Mouse (Mus musculus) gastrocnemius, postnatal 25 days (tissue): Measurements from ENCODE around the gene Pidd1. TPM values are rescaled to one million over a fixed set of nuclear protein-coding genes. Genes with fewer than 3 reads are reported as not detected.

ENCODE experiments used
- DNase-seq: peaks from one replicate; pipeline ENCODE4 v3.0.0; 2022
- total RNA-seq, 2 experiments: library from RNA; stranded (reverse); gene quantifications; 1 replicate in 1 of 2; 2 replicates in 1 of 2; pipeline ENCODE4 v1.2.3; 2021

Pidd1 gene
- total RNA-seq, 2 experiments from 2014 or later: 0.18 to 0.75 TPM

- no peak for DNase-seq
Observed at GRCm38 (mm10) chr7:141472763-141473162, 28.9 kb upstream of the Pidd1 start.

- no peak for DNase-seq
Observed at GRCm38 (mm10) chr7:141472226-141472625, 28.4 kb upstream of the Pidd1 start.

GRCm38 (mm10) chr7:141471236-141471635 lies 27.4 kb upstream of the Pidd1 start:
- no peak for DNase-seq

GRCm38 (mm10) chr7:141470637-141470944 lies 26.8 kb upstream of the Pidd1 start:
- DNase-seq: no peak

GRCm38 (mm10) chr7:141469901-141470636 lies 26.2 kb upstream of the Pidd1 start:
- no peak for DNase-seq

GRCm38 (mm10) chr7:141469352-141469751 lies 25.5 kb upstream of the Pidd1 start:
- DNase-seq: no peak

- no peak for DNase-seq
Observed at GRCm38 (mm10) chr7:141468522-141469211, 24.8 kb upstream of the Pidd1 start.

- DNase-seq: no peak
Observed at GRCm38 (mm10) chr7:141468164-141468521, 24.3 kb upstream of the Pidd1 start.

- DNase-seq: peak; percentile 92
Observed at GRCm38 (mm10) chr7:141467230-141468030, 23.6 kb upstream of the Pidd1 start, which contains the start of gene Cd151. Gene Cd151 (plus strand): TSS chr7:141467392.

- no peak for DNase-seq
Observed at GRCm38 (mm10) chr7:141466607-141467148, 22.9 kb upstream of the Pidd1 start.

GRCm38 (mm10) chr7:141466045-141466394 lies 22.2 kb upstream of the Pidd1 start:
- DNase-seq: peak; percentile 51

GRCm38 (mm10) chr7:141465388-141466044 lies 21.7 kb upstream of the Pidd1 start:
- no peak for DNase-seq

GRCm38 (mm10) chr7:141464603-141465201 lies 20.9 kb upstream of the Pidd1 start:
- no peak for DNase-seq

GRCm38 (mm10) chr7:141463824-141464602 lies 20.2 kb upstream of the Pidd1 start:
- DNase-seq: peak; percentile 74

GRCm38 (mm10) chr7:141462333-141462821 lies 18.6 kb upstream of the Pidd1 start:
- no peak for DNase-seq

- no peak for DNase-seq
Observed at GRCm38 (mm10) chr7:141461521-141462332, 17.9 kb upstream of the Pidd1 start.

GRCm38 (mm10) chr7:141460391-141461113 lies 16.7 kb upstream of the Pidd1 start, which contains the start of gene Cracr2b:
Gene Cracr2b (plus strand): TSS chr7:141461094.
- DNase-seq: no peak

GRCm38 (mm10) chr7:141460001-141460390 lies 16.2 kb upstream of the Pidd1 start:
- no peak for DNase-seq

- DNase-seq: no peak
Observed at GRCm38 (mm10) chr7:141459301-141459711, 15.5 kb upstream of the Pidd1 start.
